Mouse (Mus musculus): ENCODE measurements around the gene Klhl8. TPM values are rescaled to one million over a fixed set of nuclear protein-coding genes. Genes with fewer than 3 reads are reported as not detected.
A peak's percentile ranks its signal among the peaks of the same experiment; 100 is the strongest.

Klhl8 gene
- polyA plus RNA-seq, 1 experiment: 27.9 TPM

- Histone ChIP-seq H3K4me3 (ENCODE audit: insufficient read depth, low read length) (no peak overlapping the region), H3K27ac (ENCODE audit: insufficient read depth, low read length) (no peak overlapping the region), H3K4me1 (ENCODE audit: control insufficient read depth, insufficient read depth, low read length) (no peaks in the 10 kb centered on the region)
- no peak for TF ChIP-seq CTCF (IDR thresholded peaks at IDR 0.05; ENCODE audit: extremely low read depth, insufficient read depth, low read length)
- TF ChIP-seq POLR2A (IDR thresholded peaks at IDR 0.05; ENCODE audit: extremely low read depth, insufficient read depth, low read length): no peak
Measured at GRCm38 (mm10) chr5:103930511-103930910, 19.5 kb upstream of the Klhl8 start.

- H3K4me1 ChIP-seq (ENCODE audit: control insufficient read depth, insufficient read depth, low read length): no peaks in the 10 kb centered on the region
- TF ChIP-seq CTCF (IDR thresholded peaks at IDR 0.05; ENCODE audit: extremely low read depth, insufficient read depth, low read length) (no peak), POLR2A (IDR thresholded peaks at IDR 0.05; ENCODE audit: extremely low read depth, insufficient read depth, low read length) (no peak)
- no peak overlapping the region for H3K27ac ChIP-seq (ENCODE audit: insufficient read depth, low read length)
- H3K4me3 ChIP-seq (ENCODE audit: insufficient read depth, low read length): no peak overlapping the region
Measured at GRCm38 (mm10) chr5:103928196-103928550, 17.1 kb upstream of the Klhl8 start.

- peak; percentile 87 for TF ChIP-seq CTCF (IDR thresholded peaks at IDR 0.05; ENCODE audit: extremely low read depth, insufficient read depth, low read length)
- no peak for TF ChIP-seq POLR2A (IDR thresholded peaks at IDR 0.05; ENCODE audit: extremely low read depth, insufficient read depth, low read length)
Measured at GRCm38 (mm10) chr5:103927429-103928195, 16.6 kb upstream of the Klhl8 start.

GRCm38 (mm10) chr5:103926398-103926797 is 15.3 kb upstream of the Klhl8 start:
- no peaks in the 10 kb centered on the region for H3K4me1 ChIP-seq (ENCODE audit: control insufficient read depth, insufficient read depth, low read length)
- TF ChIP-seq CTCF (IDR thresholded peaks at IDR 0.05; ENCODE audit: extremely low read depth, insufficient read depth, low read length) (peak; percentile 30), POLR2A (IDR thresholded peaks at IDR 0.05; ENCODE audit: extremely low read depth, insufficient read depth, low read length) (no peak)
- no peak overlapping the region for H3K4me3 ChIP-seq (ENCODE audit: insufficient read depth, low read length)
- H3K27ac ChIP-seq (ENCODE audit: insufficient read depth, low read length): no peak overlapping the region

More at GRCm38 (mm10) chr5:103927429-103928195, 16.6 kb upstream of the Klhl8 start:
- no peak overlapping the region for H3K27ac ChIP-seq (ENCODE audit: insufficient read depth, low read length)
- H3K4me3 ChIP-seq (ENCODE audit: insufficient read depth, low read length): peak overlapping the region; percentile 15
- no peaks in the 10 kb centered on the region for H3K4me1 ChIP-seq (ENCODE audit: control insufficient read depth, insufficient read depth, low read length)

- no peaks in the 10 kb centered on the region for H3K4me1 ChIP-seq (ENCODE audit: control insufficient read depth, insufficient read depth, low read length)
- H3K27ac ChIP-seq (ENCODE audit: insufficient read depth, low read length): no peak overlapping the region
- H3K4me3 ChIP-seq (ENCODE audit: insufficient read depth, low read length): no peak overlapping the region
- TF ChIP-seq POLR2A (IDR thresholded peaks at IDR 0.05; ENCODE audit: extremely low read depth, insufficient read depth, low read length) (no peak), CTCF (IDR thresholded peaks at IDR 0.05; ENCODE audit: extremely low read depth, insufficient read depth, low read length) (no peak)
Measured at GRCm38 (mm10) chr5:103923755-103924154, 12.7 kb upstream of the Klhl8 start.

GRCm38 (mm10) chr5:103923101-103923500 is 12.0 kb upstream of the Klhl8 start:
- Histone ChIP-seq H3K4me1 (ENCODE audit: control insufficient read depth, insufficient read depth, low read length) (no peaks in the 10 kb centered on the region), H3K27ac (ENCODE audit: insufficient read depth, low read length) (no peak overlapping the region), H3K4me3 (ENCODE audit: insufficient read depth, low read length) (no peak overlapping the region)
- no peak for TF ChIP-seq CTCF (IDR thresholded peaks at IDR 0.05; ENCODE audit: extremely low read depth, insufficient read depth, low read length)
- TF ChIP-seq POLR2A (IDR thresholded peaks at IDR 0.05; ENCODE audit: extremely low read depth, insufficient read depth, low read length): no peak

GRCm38 (mm10) chr5:103922436-103922835 is 11.4 kb upstream of the Klhl8 start:
- TF ChIP-seq CTCF (IDR thresholded peaks at IDR 0.05; ENCODE audit: extremely low read depth, insufficient read depth, low read length): no peak
- no peak for TF ChIP-seq POLR2A (IDR thresholded peaks at IDR 0.05; ENCODE audit: extremely low read depth, insufficient read depth, low read length)
- H3K4me1 ChIP-seq (ENCODE audit: control insufficient read depth, insufficient read depth, low read length): no peaks in the 10 kb centered on the region
- H3K4me3 ChIP-seq (ENCODE audit: insufficient read depth, low read length): no peak overlapping the region
- no peak overlapping the region for H3K27ac ChIP-seq (ENCODE audit: insufficient read depth, low read length)

GRCm38 (mm10) chr5:103919497-103919896 is 8.4 kb upstream of the Klhl8 start:
- Histone ChIP-seq H3K4me1 (ENCODE audit: control insufficient read depth, insufficient read depth, low read length) (no peaks in the 10 kb centered on the region), H3K27ac (ENCODE audit: insufficient read depth, low read length) (no peak overlapping the region), H3K4me3 (ENCODE audit: insufficient read depth, low read length) (no peak overlapping the region)
- TF ChIP-seq CTCF (IDR thresholded peaks at IDR 0.05; ENCODE audit: extremely low read depth, insufficient read depth, low read length): no peak
- TF ChIP-seq POLR2A (IDR thresholded peaks at IDR 0.05; ENCODE audit: extremely low read depth, insufficient read depth, low read length): no peak

- Histone ChIP-seq H3K4me1 (ENCODE audit: control insufficient read depth, insufficient read depth, low read length) (no peaks in the 10 kb centered on the region), H3K27ac (ENCODE audit: insufficient read depth, low read length) (no peak overlapping the region), H3K4me3 (ENCODE audit: insufficient read depth, low read length) (no peak overlapping the region)
- TF ChIP-seq POLR2A (IDR thresholded peaks at IDR 0.05; ENCODE audit: extremely low read depth, insufficient read depth, low read length) (no peak), CTCF (IDR thresholded peaks at IDR 0.05; ENCODE audit: extremely low read depth, insufficient read depth, low read length) (no peak)
Measured at GRCm38 (mm10) chr5:103918233-103918632, 7.2 kb upstream of the Klhl8 start.

- no peak overlapping the region for H3K27ac ChIP-seq (ENCODE audit: insufficient read depth, low read length)
- H3K4me1 ChIP-seq (ENCODE audit: control insufficient read depth, insufficient read depth, low read length): no peaks in the 10 kb centered on the region
- no peak for TF ChIP-seq POLR2A (IDR thresholded peaks at IDR 0.05; ENCODE audit: extremely low read depth, insufficient read depth, low read length)
- TF ChIP-seq CTCF (IDR thresholded peaks at IDR 0.05; ENCODE audit: extremely low read depth, insufficient read depth, low read length): no peak
- H3K4me3 ChIP-seq (ENCODE audit: insufficient read depth, low read length): no peak overlapping the region
Measured at GRCm38 (mm10) chr5:103917357-103917895, 6.4 kb upstream of the Klhl8 start.

Measured in cortical plate, adult 2 months (tissue).